Mouse (Mus musculus) stomach, embryonic 14.5 days (tissue): ENCODE data around the gene Ap5b1. TPM values are rescaled to one million over a fixed set of nuclear protein-coding genes. Genes with fewer than 3 reads are reported as not detected.
A peak's percentile ranks its signal among the peaks of the same experiment; 100 is the strongest.

Source experiments
- ATAC-seq: fragments of 200-750 bp; cut with Nextera tagmentation; 2 replicates; pipeline ENCODE4 v1.8.0; 2017; ENCODE audit warnings: low read depth, moderate TSS enrichment; ENCODE audit not compliant: insufficient number of reproducible peaks, insufficient read depth, low FRiP score
- H3K27ac ChIP-seq: fragments of 300-500 bp; sonication (generic); 2 replicates; pipeline ENCODE4 v1.5.1; 2014; ENCODE audit warnings: mild to moderate bottlenecking, low read length, moderate library complexity, mixed read lengths
- H3K27me3 ChIP-seq: fragments of 300-500 bp; sonication (generic); 2 replicates; pipeline ENCODE4 v1.6.1; 2014; ENCODE audit warnings: low read length, control low read depth, mixed read lengths; ENCODE audit not compliant: control insufficient read depth, insufficient read depth
- H3K36me3 ChIP-seq: fragments of 300-500 bp; sonication (generic); 2 replicates; pipeline ENCODE4 v1.6.1; 2014; ENCODE audit warnings: mild to moderate bottlenecking, control low read depth, low read length, moderate library complexity, mixed read lengths; ENCODE audit not compliant: control insufficient read depth, insufficient read depth
- H3K4me1 ChIP-seq: fragments of 300-500 bp; sonication (generic); 2 replicates; pipeline ENCODE4 v1.6.1; 2014; ENCODE audit warnings: low read length, control low read depth, mixed read lengths; ENCODE audit not compliant: control insufficient read depth, insufficient read depth
- H3K4me2 ChIP-seq: fragments of 300-500 bp; sonication (generic); replicated peaks from 2 replicates; pipeline ENCODE4 v1.6.1; 2014; ENCODE audit warnings: low read depth, low read length, control low read depth
- H3K4me3 ChIP-seq: fragments of 300-500 bp; sonication (generic); 2 replicates; pipeline ENCODE4 v1.5.1; 2014; ENCODE audit warnings: low read depth, low read length, control low read depth
- H3K9ac ChIP-seq: fragments of 300-500 bp; sonication (generic); replicated peaks from 2 replicates; pipeline ENCODE4 v1.6.1; 2014; ENCODE audit warnings: low read depth, mild to moderate bottlenecking, control low read depth, low read length, moderate library complexity, mixed read lengths
- H3K9me3 ChIP-seq: fragments of 300-500 bp; sonication (generic); 2 replicates; pipeline ENCODE4 v1.6.1; 2016; ENCODE audit warnings: low read depth, low read length, control low read depth; ENCODE audit not compliant: control insufficient read depth
- WGBS: fragments of 180-500 bp; shearing (Covaris S2); extraction: QIAGEN DNeasy Blood & Tissue Kit; methylation state at CpG from one replicate; pipeline ENCODE4 v1.1.7; 2014; 5-methylcytosine and 5-hydroxymethylcytosine counted together
- polyA plus RNA-seq: library from polyadenylated mRNA; unstranded; fragments of >200 nt; fragmentation: Nextera tagmentation; extraction: Ambion mirVana; gene quantifications from 2 replicates; pipeline ENCODE4 v1.2.1, GENCODE M21; 2014

The Ap5b1 gene
- polyA plus RNA-seq, result 5.5 and 6.1 TPM in 2 replicates

DNA sequence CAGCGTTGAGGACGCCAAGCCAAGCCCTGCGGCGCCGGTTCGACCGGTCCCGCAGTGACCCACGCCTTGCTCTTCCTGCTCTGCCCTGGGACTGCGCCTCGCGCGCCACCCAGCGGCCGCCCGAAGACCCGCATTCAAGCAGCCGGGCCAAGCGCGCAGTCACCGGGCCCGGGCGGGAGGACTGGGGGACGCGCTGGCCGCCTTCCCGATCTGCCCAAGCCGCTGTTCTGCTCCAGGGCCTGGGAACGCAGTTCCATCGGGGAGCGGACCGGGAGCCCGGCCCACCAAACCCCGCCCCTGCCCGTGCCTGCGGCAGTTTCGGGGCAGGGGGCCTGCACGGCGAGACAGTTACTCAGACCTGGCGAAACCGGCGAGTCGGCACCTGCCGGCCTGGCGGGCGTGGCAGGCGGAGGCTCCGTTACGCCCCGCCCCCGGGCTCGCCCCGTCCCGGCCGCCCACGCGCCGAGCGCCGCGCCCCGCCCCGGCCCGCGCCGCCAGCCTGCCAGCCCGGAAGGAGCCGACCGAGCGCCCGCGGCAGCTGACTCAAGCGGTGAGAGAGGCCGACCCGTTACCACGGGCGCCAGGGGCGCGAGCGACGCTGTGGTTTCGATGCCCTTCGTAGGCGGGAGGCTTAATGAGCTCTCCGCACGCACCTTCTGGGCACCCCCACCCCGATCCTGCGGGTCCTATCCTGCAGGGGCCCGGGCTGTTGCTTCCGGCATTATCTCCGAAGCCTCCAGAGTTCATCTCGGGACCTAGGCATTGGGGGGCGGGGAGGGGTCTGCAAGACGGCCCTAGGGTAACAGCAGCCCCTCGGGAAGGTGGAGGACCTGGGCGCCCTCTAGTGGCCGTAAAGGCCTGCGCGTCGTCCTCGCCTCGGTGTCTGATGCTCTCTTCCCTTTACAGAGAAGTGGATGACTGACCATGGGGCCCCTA, at the start of gene Ap5b1:
Gene Ap5b1 (plus strand): TSS at position 492 of the 936 bp plus-strand sequence.
- Histone ChIP-seq H3K36me3 (no peaks in the 10 kb centered on the region; the same call in 1 of the 2 replicates), H3K27me3 (no peaks in the 10 kb centered on the region), H3K9me3 (no peaks in the 10 kb centered on the region), H3K4me2 (peak within 1 kb of the TSS; percentile 91), H3K9ac (peak within 1 kb of the TSS; percentile 62), H3K27ac (peak within 1 kb of the TSS; percentile 88), H3K4me1 (0 out of 2 replicates have a peak, but pooled peaks cover 12% of the 10 kb centered on the region), H3K4me3 (peak within 1 kb of the TSS; percentile 73)
- ATAC-seq, result peak; percentile 86
- under 1% methylated on average over 94 of the region's 102 CpGs for WGBS

DNA sequence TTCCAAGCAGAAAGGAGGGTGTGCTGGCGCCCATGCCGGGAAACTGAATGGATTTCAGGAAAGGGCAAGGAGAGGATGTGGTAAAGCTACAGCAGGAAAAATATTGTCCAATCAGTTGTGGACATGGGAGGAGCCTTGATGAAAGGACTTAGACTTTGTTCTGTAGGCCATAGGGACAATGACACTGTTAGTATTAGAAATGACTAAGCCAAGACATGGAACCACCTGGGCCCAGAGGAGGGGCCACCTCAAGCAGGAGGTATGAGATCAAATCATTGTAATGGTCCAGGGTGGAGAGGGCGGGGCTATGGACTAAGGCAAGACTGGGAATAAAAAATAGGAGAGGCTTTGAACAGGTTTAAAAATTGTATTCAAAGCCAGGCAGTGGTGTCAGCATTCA, 49.1 kb upstream of the Ap5b1 start:
- WGBS, result 83% methylated on average over 3 of the region's 3 CpGs
- H3K4me2 ChIP-seq, result no peak overlapping the region
- H3K27me3 ChIP-seq, result no peaks in the 10 kb centered on the region
- no peaks in the 10 kb centered on the region for H3K36me3 ChIP-seq
- H3K4me1 ChIP-seq, result no peaks in the 10 kb centered on the region
- H3K27ac ChIP-seq, result no peak overlapping the region
- H3K9me3 ChIP-seq, result no peaks in the 10 kb centered on the region
- H3K4me3 ChIP-seq, result no peak overlapping the region
- no peak overlapping the region for H3K9ac ChIP-seq
- ATAC-seq, result no peak

DNA sequence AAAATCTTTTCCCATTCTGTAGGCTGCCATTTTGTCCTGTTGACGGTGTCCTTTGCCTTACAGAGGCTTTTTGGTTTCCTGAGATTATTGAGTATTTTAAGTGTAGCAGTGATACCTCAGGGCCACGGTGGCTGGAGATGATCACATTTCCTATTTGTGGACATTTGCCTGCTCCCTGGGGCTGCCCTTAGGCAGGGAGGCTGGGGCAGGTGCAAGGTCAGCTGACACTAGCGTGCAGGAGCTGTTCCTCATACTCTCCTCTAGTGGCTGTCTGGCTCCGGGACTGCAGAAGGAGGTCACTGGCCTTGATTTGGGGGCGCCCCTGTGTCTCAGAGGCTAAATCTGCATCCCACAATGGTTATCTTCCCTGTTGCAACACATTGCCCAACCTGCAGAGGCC, 42.6 kb upstream of the Ap5b1 start:
- Histone ChIP-seq H3K27me3 (no peaks in the 10 kb centered on the region), H3K4me1 (no peaks in the 10 kb centered on the region), H3K27ac (no peak overlapping the region), H3K36me3 (no peaks in the 10 kb centered on the region), H3K9ac (no peak overlapping the region), H3K4me3 (no peak overlapping the region), H3K9me3 (no peaks in the 10 kb centered on the region), H3K4me2 (no peak overlapping the region)
- ATAC-seq, result no peak
- WGBS, result 66% methylated on average over 5 of the region's 5 CpGs

DNA sequence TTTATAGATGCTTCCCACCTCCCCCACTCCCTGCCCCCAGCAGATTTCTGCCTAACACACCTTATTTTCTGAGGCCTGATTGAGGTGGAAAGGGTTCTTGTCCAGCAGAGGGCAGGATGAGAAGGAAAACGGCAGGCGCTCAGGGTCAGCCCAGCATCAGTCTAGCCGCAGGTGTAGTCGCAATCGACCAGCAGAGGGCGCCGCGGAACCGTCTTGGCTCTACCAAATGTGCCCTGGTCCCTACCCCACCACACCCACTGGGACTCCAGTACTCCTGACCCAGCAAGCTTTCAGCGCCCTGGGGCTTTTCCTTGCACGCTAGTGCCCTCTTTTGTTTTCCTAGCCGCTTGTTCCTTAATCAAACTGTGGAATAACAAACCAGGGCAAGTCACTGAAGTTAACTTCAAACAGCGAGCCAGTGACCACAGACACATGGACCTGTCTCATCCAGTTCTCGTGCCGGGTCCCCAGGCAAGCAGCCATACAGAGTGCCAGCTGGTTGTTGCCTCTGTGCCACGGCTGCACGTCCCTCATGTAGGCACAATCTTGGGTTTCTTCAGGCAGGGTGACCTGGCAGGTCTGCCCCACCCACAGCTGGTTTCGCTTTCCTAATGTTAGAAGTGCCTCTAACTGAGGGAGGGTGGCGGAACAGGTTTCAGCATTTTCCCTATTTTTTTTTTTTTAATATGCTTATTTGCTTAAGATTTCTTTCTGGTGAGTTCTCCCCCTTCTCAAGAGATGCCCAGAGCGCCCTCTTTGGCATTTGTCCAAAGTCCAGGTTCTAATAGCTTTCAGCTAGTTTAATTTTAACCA, 38.3 kb upstream of the Ap5b1 start:
- Histone ChIP-seq H3K27me3 (no peaks in the 10 kb centered on the region), H3K4me3 (no peak overlapping the region; the same call in 1 of the 2 replicates), H3K36me3 (no peaks in the 10 kb centered on the region), H3K4me1 (no peaks in the 10 kb centered on the region), H3K9me3 (no peaks in the 10 kb centered on the region), H3K27ac (peak overlapping the region; percentile 83), H3K4me2 (peak overlapping the region; percentile 28), H3K9ac (no peak overlapping the region)
- 14% methylated on average over 20 of the region's 20 CpGs for WGBS
- ATAC-seq, result peak; percentile 97

DNA sequence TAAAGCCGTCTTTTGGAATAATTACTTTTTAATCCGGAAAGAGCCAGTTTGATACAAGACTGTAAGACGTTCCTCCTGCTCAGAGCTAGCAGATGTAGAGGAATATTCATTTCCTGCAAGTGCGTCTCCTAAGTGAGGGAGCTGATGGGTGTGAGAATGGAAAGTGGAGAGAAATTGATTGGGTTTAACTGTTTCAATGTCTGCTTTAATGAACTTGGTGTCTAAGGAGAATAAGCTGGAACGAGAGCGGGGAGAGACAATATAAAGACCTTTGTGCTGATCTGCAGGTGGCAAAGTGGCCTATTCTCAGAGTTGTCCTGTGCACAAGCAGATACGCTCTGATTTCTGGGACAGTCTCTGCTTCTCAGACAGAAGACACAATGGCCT, 37.7 kb upstream of the Ap5b1 start:
- 46% methylated on average over 7 of the region's 7 CpGs for WGBS
- Histone ChIP-seq H3K27ac (peak overlapping the region; percentile 10), H3K36me3 (no peaks in the 10 kb centered on the region), H3K4me3 (no peak overlapping the region), H3K9ac (no peak overlapping the region), H3K4me1 (no peaks in the 10 kb centered on the region), H3K27me3 (no peaks in the 10 kb centered on the region), H3K9me3 (no peaks in the 10 kb centered on the region), H3K4me2 (peak overlapping the region; percentile 28; the same call in 1 of the 2 replicates)
- no peak for ATAC-seq

DNA sequence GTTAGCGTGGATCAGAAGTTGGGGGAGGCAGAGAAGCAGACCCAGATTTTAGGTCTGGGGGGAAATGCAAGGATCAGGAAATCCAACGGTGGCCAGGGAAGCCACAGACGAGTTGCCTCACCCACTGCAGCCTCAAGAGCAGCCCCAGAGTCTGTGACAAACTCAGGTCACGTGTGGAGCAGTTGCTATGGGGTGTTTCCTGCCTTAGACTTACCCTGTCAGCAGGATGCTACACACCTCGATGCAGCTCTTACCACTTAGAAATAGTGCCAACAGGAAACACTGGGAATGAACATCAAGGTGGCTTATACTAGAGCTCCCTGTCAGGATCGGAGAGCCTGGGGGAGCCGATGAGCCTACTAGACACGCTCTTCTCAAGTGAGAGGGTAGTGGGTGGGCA, 35.3 kb upstream of the Ap5b1 start:
- no peaks in the 10 kb centered on the region for H3K4me1 ChIP-seq
- no peaks in the 10 kb centered on the region for H3K9me3 ChIP-seq
- no peaks in the 10 kb centered on the region for H3K36me3 ChIP-seq
- H3K27ac ChIP-seq, result no peak overlapping the region
- H3K4me3 ChIP-seq, result no peak overlapping the region
- WGBS, result 68% methylated on average over 8 of the region's 8 CpGs
- H3K4me2 ChIP-seq, result no peak overlapping the region
- H3K27me3 ChIP-seq, result no peaks in the 10 kb centered on the region
- no peak for ATAC-seq
- no peak overlapping the region for H3K9ac ChIP-seq

DNA sequence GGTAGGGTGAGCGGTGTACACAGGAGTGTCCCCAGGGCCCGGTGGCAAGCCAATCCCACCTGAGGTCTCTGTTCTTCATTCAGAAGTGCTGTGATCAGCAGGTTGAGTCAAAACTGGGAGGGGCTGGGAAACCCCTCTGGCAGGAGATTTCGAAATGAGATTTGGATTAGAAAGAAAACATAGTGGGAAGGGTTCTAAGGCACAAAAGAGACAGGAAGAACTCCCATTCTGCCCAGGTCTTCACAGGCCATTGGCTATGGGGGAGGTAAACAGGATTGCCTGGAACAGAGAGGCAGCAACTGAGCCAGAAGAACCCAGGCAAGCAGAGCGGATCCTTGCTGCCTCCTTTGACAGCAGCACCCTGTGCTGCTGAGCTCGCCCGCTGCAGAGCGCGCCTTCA, 29.0 kb upstream of the Ap5b1 start:
- ATAC-seq, result no peak
- Histone ChIP-seq H3K27ac (no peak overlapping the region), H3K9ac (no peak overlapping the region), H3K36me3 (no peaks in the 10 kb centered on the region), H3K9me3 (no peaks in the 10 kb centered on the region), H3K4me1 (no peaks in the 10 kb centered on the region), H3K4me2 (no peak overlapping the region), H3K27me3 (no peaks in the 10 kb centered on the region), H3K4me3 (no peak overlapping the region)
- 73% methylated on average over 8 of the region's 8 CpGs for WGBS

DNA sequence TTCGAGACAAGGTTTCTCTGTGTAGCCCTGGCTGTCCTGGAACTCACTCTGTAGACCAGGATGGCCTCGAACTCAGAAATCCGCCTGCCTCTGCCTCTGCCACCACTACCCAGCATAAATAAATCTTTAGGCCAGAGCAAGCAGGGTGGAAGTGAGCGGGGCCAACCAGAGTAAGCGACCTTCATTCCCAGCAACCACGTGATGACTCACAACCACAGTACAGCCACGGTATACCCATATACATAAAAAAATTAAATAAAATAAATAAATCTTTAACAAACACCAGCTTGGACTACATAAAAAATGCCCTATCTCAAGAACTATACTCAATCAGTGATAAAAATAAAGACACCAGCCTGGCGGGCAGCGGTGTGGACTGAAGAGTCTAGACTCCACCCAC, 24.5 kb upstream of the Ap5b1 start:
- WGBS, result 83% methylated on average over 9 of the region's 9 CpGs
- Histone ChIP-seq H3K4me1 (no peaks in the 10 kb centered on the region), H3K36me3 (no peaks in the 10 kb centered on the region), H3K4me3 (no peak overlapping the region), H3K27ac (no peak overlapping the region), H3K27me3 (no peaks in the 10 kb centered on the region), H3K9me3 (no peaks in the 10 kb centered on the region), H3K4me2 (no peak overlapping the region), H3K9ac (no peak overlapping the region)
- ATAC-seq, result no peak
